Mouse (Mus musculus): ENCODE measurements at regions not wholly inside any gene's neighbourhood (a gene's known extent, or its start where the extent isn't known, plus 50 kb on each side); places are given as distances from the start of the nearest gene placed in this dataset.

GRCm38 (mm10) chr9:33769811-33770210, 715.9 kb upstream of the Kirrel3 start:
- DNase-seq (ENCODE audit: low spot score), result no peak

DNA sequence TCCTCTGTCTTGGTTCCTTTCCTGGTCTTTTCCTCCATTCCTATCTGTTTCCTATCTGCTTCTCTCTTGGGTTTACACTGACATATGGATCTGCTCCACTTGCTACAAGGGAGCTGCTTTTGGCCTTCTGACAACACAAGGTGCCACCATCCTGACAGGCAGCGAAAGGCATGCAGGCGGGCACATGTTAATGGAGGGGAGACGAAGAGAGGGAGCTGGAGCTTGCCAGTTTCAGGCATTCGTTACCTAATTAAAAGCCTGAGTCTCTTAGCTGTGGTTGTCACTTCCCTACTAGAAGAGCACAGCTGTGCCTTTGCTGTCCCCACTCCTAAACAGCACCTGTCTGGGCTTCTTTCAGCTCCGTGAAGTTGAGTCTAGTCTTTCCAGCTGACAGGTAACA, 711.5 kb upstream of the Kirrel3 start:
- DNase-seq (ENCODE audit: low spot score), result no peak

GRCm38 (mm10) chr9:33790617-33791016, 695.1 kb upstream of the Kirrel3 start:
- DNase-seq (ENCODE audit: low spot score), result no peak

DNA sequence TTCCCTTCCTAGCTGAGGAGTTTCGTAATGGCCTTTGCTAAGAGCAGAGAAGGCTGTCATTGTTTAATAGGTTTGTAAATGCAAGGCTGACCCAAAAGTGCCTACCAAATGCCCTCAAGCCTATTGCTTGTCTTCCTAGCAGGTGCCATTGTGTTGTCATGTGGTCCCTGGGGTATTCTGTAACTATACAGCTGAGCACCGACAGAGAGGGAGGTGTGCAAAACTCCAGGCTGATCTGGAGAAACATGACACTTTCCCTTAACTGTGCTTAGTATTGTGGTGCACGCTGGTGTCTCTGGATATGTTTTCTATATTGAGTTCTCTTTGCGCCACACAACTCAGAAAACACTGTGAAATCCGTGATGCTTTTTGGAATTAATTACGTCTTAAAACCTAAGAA, 685.4 kb upstream of the Kirrel3 start:
- no peak for DNase-seq (ENCODE audit: low spot score)

GRCm38 (mm10) chr9:33800763-33801162, 684.9 kb upstream of the Kirrel3 start:
- DNase-seq (ENCODE audit: low spot score), result no peak

- no peak for DNase-seq (ENCODE audit: low spot score)
Observed at GRCm38 (mm10) chr9:33814739-33815368, 670.8 kb upstream of the Kirrel3 start.

DNA sequence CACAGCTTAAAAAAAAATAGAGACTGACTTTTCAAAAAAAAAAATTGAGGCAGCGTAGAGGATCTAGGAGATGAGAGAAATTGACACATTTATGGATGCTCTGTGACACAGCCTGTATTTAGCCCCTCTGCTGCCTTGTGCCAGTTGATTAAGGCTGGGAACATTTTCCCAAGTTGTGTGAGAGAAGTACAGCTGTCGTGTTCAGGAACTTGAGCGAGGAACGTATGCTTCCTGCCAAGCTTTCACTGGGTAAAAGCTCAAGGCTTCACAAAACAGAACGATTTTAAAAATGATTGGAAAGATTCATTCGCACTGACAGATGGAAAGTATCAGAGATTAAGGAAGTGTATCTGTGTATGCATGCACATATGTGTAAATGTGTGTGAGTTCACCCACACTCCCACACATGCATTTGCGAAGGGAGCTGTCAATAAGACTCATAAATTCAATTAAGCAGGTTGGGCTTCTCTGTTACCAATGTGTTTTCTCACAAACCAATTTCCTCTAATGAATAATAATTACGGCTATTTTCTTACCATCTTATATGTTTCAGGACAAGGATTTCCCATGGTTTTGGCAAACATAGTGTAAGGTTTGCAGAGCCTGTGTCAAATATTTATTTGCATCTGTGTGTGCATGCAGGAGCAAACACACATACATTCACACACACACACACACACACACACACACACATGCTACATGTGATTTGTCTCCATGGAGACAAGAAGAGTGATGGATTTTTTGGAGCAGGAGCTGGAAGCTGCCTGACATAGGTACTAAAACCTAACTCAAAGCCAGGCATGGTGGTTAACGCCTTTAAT, 662.9 kb upstream of the Kirrel3 start:
- DNase-seq (ENCODE audit: low spot score), result no peak

- no peak for DNase-seq (ENCODE audit: low spot score)
Observed at GRCm38 (mm10) chr9:33826116-33826515, 659.6 kb upstream of the Kirrel3 start.

DNA sequence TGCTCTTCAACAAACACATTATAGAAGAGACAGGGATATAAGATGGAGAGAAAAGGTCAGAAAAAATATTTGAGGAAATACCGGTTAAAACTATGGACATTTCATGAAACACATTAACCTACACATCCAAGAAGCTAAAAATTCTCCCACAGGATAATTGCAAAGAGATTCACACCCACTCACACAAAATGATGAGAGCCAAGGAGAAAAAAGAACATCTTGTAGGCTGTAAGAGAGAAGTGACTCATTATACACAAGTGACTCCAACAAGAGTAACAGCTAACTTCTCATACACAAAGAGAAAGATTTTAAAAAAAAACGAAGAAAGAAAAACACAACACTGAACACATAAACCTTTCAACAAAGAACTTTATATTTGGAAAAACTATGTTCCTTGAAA, 658.3 kb upstream of the Kirrel3 start:
- DNase-seq (ENCODE audit: low spot score), result no peak

- DNase-seq (ENCODE audit: low spot score), result no peak
Observed at GRCm38 (mm10) chr9:33837666-33838380, 647.9 kb upstream of the Kirrel3 start.

DNA sequence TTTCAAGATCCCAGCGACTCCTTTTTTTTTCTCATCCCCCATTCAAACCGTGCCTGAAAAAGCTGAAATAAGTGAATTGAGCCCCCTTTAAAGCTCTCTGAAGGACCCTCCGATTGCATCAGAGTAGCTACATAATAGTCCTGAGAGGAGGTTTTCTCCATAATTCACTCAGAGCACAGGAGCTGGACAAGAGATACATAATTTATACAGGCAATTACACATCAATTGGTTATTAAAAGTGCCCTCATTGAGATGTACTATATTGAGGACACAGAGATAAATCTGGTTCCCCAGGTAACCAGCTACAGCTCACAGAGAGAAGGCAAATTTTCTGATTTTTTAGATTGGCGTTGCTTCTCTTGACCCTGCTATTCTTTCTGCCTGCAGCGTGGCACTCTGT, 636.1 kb upstream of the Kirrel3 start:
- no peak for DNase-seq (ENCODE audit: low spot score)

DNA sequence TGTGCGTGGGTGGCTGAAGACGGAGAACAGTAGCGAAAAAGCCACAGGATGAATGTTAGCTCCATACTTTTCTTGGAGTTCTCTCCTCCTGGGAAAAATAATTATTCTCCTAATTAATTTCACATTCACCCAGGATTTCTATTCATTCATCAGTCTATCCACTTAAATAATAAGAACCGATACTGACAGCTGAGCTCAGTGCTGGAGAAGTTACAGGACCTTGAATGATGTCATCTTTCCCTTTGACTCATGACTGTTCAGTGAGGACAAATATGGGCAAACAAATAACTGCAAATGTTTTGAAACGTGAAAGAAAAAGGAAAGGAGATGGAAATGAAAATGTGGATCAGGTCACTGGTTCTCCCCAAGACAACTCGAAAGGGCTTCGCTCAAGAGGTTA, 635.7 kb upstream of the Kirrel3 start:
- DNase-seq (ENCODE audit: low spot score), result peak; percentile 17

DNA sequence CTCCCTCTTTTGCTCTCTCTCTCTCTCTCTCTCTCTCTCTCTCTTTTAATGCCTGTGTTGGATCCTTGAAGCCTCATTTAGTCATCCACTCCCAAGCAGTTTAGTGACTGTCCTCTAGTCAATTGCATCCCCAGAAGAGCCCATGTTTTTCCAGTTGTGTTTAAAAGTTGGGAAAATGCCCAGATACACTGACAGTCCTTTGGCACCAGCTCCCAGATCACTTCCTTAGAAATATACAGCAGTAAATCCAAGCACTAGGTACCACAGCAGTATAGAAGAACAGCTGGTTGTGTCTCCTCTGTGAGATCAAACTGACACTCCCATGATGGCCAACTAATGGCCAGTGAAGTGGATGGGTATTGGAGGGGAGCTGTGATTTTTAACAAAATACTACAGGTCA, 634.7 kb upstream of the Kirrel3 start:
- peak; percentile 6 for DNase-seq (ENCODE audit: low spot score)

DNA sequence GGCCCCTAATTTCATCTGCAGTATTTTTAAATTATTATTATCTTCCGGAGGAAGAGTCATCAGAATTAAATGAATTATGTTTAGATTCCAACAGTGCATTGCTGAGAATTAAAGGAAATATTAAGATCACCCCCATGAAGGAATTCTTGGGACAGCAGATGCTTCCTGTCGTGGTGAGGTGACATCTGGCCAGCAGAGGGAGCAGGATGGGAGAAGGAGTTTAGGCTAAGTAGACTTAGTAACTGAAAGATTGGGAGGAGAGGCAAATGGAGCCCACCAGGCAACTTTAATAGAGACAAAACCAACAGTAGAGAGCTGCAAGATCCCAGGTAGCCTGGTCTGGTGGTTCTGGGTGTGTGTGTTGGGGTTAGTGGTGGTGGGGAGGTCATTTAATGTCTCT, 629.5 kb upstream of the Kirrel3 start:
- peak; percentile 24 for DNase-seq (ENCODE audit: low spot score)

DNA sequence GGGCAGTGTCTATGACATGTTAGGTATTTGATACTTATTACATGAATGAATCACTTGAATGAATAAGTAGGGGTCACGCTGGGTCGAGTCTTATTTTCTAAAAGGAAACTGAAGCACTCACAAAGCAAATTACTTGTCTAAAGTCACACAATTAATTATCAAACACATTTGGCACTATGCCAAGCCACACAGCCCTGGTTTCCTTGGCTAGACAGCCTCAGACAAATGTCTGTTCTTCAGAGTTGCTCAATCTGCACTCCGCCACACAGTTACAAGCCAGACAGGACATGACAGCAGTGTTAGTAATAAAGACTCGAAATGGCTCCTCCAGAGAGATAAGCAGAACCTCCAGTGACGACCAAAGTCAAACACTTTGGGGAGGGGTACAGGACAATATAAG, 627.2 kb upstream of the Kirrel3 start:
- peak; percentile 6 for DNase-seq (ENCODE audit: low spot score)

DNA sequence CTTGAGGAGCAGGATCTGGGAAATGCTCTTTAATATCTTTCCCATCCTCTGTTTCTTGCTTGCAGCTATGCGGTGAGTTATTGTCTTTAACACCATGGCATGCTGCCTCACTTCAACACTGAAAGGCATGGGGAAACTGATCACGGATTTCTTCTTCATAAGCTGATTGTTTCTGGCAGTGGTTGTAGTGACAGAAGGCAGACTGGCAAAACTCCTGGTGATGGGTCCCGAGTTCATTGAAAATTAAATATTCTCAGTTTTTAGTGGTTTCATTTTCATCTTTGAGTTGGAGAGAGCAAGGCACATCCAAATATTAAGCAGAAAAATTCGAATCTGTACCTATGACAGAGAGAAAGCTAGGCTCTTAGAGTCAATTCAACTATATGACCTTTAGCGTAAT, 617.0 kb upstream of the Kirrel3 start:
- DNase-seq (ENCODE audit: low spot score), result no peak

DNA sequence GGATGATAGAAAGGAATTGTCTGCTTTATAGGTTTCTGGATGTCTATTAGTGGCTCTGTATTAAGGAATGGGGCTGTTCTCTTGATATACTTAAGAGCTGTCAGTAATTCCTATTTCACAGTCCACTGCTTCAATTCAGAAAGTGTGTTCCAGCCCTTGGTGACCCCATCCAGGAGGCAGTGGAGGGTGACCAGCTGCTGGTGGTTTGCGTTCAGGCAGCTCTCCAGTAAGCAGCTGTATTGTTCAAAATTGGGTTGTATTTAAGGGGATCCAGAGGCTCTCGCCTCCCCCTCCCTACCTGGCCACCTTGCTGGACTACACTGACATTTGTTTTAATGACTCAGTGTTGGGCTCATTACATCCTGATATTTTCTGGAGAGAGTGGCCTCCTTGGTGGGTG, 598.4 kb upstream of the Kirrel3 start:
- no peak for DNase-seq (ENCODE audit: low spot score)

DNA sequence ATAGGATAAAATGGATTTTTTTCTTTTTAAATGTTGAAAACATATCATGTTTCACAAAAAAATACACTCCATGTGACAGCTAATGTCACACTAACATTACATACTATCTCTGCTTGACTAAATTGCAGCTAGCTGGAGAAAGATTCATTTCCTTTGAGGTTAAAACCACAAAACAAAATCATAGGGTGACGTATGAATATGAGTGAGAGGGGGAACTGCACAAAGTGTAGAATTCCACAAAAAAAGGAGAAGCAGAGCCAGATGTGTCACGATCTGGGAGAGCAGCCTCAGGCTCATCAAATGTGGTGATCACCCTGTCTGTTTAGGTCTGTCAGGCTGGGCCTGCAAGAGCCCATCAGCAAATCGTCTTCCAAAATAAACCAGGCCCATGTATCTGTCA, 593.7 kb upstream of the Kirrel3 start:
- no peak for DNase-seq (ENCODE audit: low spot score)

- peak; percentile 14 for DNase-seq (ENCODE audit: low spot score)
Observed at GRCm38 (mm10) chr9:33901313-33902076, 584.2 kb upstream of the Kirrel3 start.

DNA sequence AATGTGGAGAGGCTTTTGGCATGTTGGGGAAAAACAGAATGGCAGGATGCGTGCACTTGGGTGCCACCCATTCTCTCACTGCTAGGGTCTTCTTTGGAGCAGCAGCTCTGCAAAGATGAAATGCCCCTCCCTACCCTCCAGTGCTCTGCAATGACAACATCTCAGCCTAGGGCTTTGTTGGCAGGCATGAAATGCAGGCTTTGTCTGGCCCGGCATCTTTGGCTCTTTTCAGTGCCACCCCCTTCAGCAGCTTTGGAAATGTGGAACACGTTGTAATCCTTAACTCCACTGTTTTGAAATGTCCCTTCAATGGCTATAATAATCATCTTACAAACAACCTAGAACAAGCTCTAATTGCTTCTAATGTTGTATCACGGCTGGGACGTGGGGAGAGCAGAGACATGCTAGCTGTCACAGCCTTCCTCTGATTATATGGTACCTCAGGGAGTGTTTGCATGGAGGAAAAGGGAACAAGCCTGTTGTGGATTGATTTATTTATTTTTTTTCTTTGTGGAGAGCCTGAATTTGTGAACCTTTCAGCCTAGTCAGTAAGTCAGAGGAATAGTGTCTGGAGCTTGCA, 581.6 kb upstream of the Kirrel3 start:
- DNase-seq (ENCODE audit: low spot score), result no peak

- DNase-seq (ENCODE audit: low spot score), result no peak
Observed at GRCm38 (mm10) chr9:33914919-33915318, 570.8 kb upstream of the Kirrel3 start.

Measured in heart, adult 8-10 months (tissue).